Mouse (Mus musculus): ENCODE measurements around the gene Ganab. TPM values are rescaled to one million over a fixed set of nuclear protein-coding genes. Genes with fewer than 3 reads are reported as not detected.
A peak's percentile ranks its signal among the peaks of the same experiment; 100 is the strongest.
"Not testable (repeated sequence)": the region's sequence is repeated elsewhere in the genome, so short reads cannot be mapped to it uniquely, and the experiment has no call there.

Gene Ganab
- total RNA-seq (2014; fragmentation: Nextera tagmentation) (120 and 130 TPM in 2 replicates), total RNA-seq (2017) (53.2 and 69.7 TPM in 2 replicates)

- ATAC-seq (replicated peaks; ENCODE audit: low FRiP score, low TSS enrichment, poor library complexity, severe bottlenecking), result peak; percentile 97
Measured at GRCm38 (mm10) chr19:8897865-8898495, at the start of gene Ganab. TSS of gene Ganab (plus strand) at chr19:8898071.

GRCm38 (mm10) chr19:8848356-8848755 is 49.5 kb upstream of the Ganab start:
- ATAC-seq (replicated peaks; ENCODE audit: low FRiP score, low TSS enrichment, poor library complexity, severe bottlenecking), result no peak

- ATAC-seq (replicated peaks; ENCODE audit: low FRiP score, low TSS enrichment, poor library complexity, severe bottlenecking), result peak; percentile 36; the same call in 1 of the 2 replicates
Measured at GRCm38 (mm10) chr19:8850402-8850901, 47.4 kb upstream of the Ganab start, which contains the start of gene Lrrn4cl. TSS of gene Lrrn4cl (plus strand) at chr19:8850768.

GRCm38 (mm10) chr19:8851639-8852038 is 46.2 kb upstream of the Ganab start:
- no peak for ATAC-seq (replicated peaks; ENCODE audit: low FRiP score, low TSS enrichment, poor library complexity, severe bottlenecking)

- no peak for ATAC-seq (replicated peaks; ENCODE audit: low FRiP score, low TSS enrichment, poor library complexity, severe bottlenecking)
Measured at GRCm38 (mm10) chr19:8852236-8852928, 45.5 kb upstream of the Ganab start.

GRCm38 (mm10) chr19:8853117-8853516 is 44.8 kb upstream of the Ganab start:
- ATAC-seq (replicated peaks; ENCODE audit: low FRiP score, low TSS enrichment, poor library complexity, severe bottlenecking), result no peak

GRCm38 (mm10) chr19:8857689-8858088 is 40.2 kb upstream of the Ganab start:
- ATAC-seq (replicated peaks; ENCODE audit: low FRiP score, low TSS enrichment, poor library complexity, severe bottlenecking), result 0 out of 2 replicates have a peak, but pooled peaks have one; percentile 52

GRCm38 (mm10) chr19:8859018-8859417 is 38.9 kb upstream of the Ganab start:
- no peak for ATAC-seq (replicated peaks; ENCODE audit: low FRiP score, low TSS enrichment, poor library complexity, severe bottlenecking)

GRCm38 (mm10) chr19:8864265-8864664 is 33.6 kb upstream of the Ganab start:
- no peak for ATAC-seq (replicated peaks; ENCODE audit: low FRiP score, low TSS enrichment, poor library complexity, severe bottlenecking)

- ATAC-seq (replicated peaks; ENCODE audit: low FRiP score, low TSS enrichment, poor library complexity, severe bottlenecking), result not testable (repeated sequence)
Measured at GRCm38 (mm10) chr19:8870381-8870780, 27.5 kb upstream of the Ganab start.

- no peak for ATAC-seq (replicated peaks; ENCODE audit: low FRiP score, low TSS enrichment, poor library complexity, severe bottlenecking)
Measured at GRCm38 (mm10) chr19:8870838-8871237, 27.0 kb upstream of the Ganab start.

GRCm38 (mm10) chr19:8871267-8872186 is 26.3 kb upstream of the Ganab start, which contains the start of gene Ubxn1:
TSS of gene Ubxn1 (plus strand) at chr19:8871496.
- ATAC-seq (replicated peaks; ENCODE audit: low FRiP score, low TSS enrichment, poor library complexity, severe bottlenecking), result peak; percentile 97

GRCm38 (mm10) chr19:8872266-8872840 is 25.5 kb upstream of the Ganab start:
- no peak for ATAC-seq (replicated peaks; ENCODE audit: low FRiP score, low TSS enrichment, poor library complexity, severe bottlenecking)

- ATAC-seq (replicated peaks; ENCODE audit: low FRiP score, low TSS enrichment, poor library complexity, severe bottlenecking), result no peak
Measured at GRCm38 (mm10) chr19:8875031-8875430, 22.8 kb upstream of the Ganab start.

GRCm38 (mm10) chr19:8880311-8881033 is 17.4 kb upstream of the Ganab start, which contains the start of gene Uqcc3:
TSS of gene Uqcc3 (minus strand) at chr19:8880923.
- peak; percentile 98 for ATAC-seq (replicated peaks; ENCODE audit: low FRiP score, low TSS enrichment, poor library complexity, severe bottlenecking)

- ATAC-seq (replicated peaks; ENCODE audit: low FRiP score, low TSS enrichment, poor library complexity, severe bottlenecking), result peak; percentile 28; the same call in 1 of the 2 replicates
Measured at GRCm38 (mm10) chr19:8881034-8881392, 16.9 kb upstream of the Ganab start.

- no peak for ATAC-seq (replicated peaks; ENCODE audit: low FRiP score, low TSS enrichment, poor library complexity, severe bottlenecking)
Measured at GRCm38 (mm10) chr19:8883616-8884015, 14.3 kb upstream of the Ganab start, which contains the start of the genes Lbhd1 and Gm49403. TSS of gene Lbhd1 (plus strand) at chr19:8883732. TSS of gene Gm49403 (plus strand) at chr19:8883930.

GRCm38 (mm10) chr19:8886916-8887584 is 10.8 kb upstream of the Ganab start:
- ATAC-seq (replicated peaks; ENCODE audit: low FRiP score, low TSS enrichment, poor library complexity, severe bottlenecking), result no peak
